17 mouse cellular contexts compared by ENCODE assay signal in the genomic region with DNA sequence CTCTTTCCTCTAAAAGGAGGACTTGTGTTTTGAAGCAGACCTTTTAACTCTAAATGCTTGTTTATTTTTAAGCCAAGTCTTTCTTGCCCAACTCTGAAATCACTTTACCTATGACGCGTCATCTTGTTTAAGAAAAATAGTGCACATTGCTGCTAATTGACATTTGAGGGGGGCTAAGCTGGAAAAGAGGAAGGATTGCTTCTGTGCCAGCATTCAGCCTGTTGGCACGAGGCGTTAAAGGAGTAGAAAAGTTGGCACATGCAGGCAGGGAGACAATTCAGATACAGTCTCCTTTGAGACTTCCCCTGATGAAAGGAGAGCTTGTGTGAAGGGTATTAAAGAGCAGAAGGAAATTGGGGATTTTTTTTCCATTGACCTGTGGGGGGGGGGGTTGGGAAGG. TPM values are rescaled to one million over a fixed set of nuclear protein-coding genes. Genes with fewer than 3 reads are reported as not detected.
A peak's percentile ranks its signal among the peaks of the same experiment; 100 is the strongest.
DNase-seq lines count a peak whose midpoint lies in the region; ATAC-seq and TF ChIP-seq lines count a peak whose summit lies in the region.
"Had no signal": no experiment of that assay in that cellular context is flagged by ENCODE, and none has a peak within 500 bp of the region (broad histone marks: within the 10 kb centered on the region; RNA-seq: fewer than 3 reads in every experiment).

No protein-coding gene starts in this region.

- H3K4me1 ChIP-seq in hindbrain, embryonic 13.5 days (replicated peaks), result peaks cover 30% of the 10 kb centered on the region
- peaks cover 26% of the 10 kb centered on the region for H3K4me1 ChIP-seq in hindbrain, embryonic 10.5 days (replicated peaks)
- no peaks in the 10 kb centered on the region for H3K4me1 ChIP-seq in lung, postnatal 0 days (ENCODE audit: insufficient read depth, low read depth, low read length)
- H3K4me1 ChIP-seq in cortical plate, adult 2 months (ENCODE audit: control insufficient read depth, insufficient read depth, low read length), result no peaks in the 10 kb centered on the region
- peaks cover 8% of the 10 kb centered on the region; the same call in 1 of the 2 replicates for H3K4me1 ChIP-seq in midbrain, postnatal 0 days (ENCODE audit: insufficient read depth, low read length)

- H3K4me2 ChIP-seq in hindbrain, embryonic 13.5 days, result peak overlapping the region; percentile 86
- H3K4me2 ChIP-seq in lung, postnatal 0 days (replicated peaks; ENCODE audit: low read depth, low read length), result no peak overlapping the region
- peak overlapping the region; percentile 82 for H3K4me2 ChIP-seq in midbrain, postnatal 0 days (ENCODE audit: low read depth, low read length, poor library complexity, severe bottlenecking)
- H3K4me2 ChIP-seq: heart, embryonic 15.5 days had no signal

- H3K9me3 ChIP-seq in hindbrain, embryonic 13.5 days, result no peaks in the 10 kb centered on the region
- H3K9me3 ChIP-seq in hindbrain, embryonic 10.5 days, result no peaks in the 10 kb centered on the region
- no peaks in the 10 kb centered on the region for H3K9me3 ChIP-seq in lung, postnatal 0 days (ENCODE audit: low read length)
- H3K9me3 ChIP-seq in midbrain, postnatal 0 days (ENCODE audit: low read length), result no peaks in the 10 kb centered on the region
- H3K9me3 ChIP-seq: G1E; heart, embryonic 15.5 days; kidney, embryonic 15.5 days had no signal

- DNase-seq in hindbrain, embryonic 10.5 days (ENCODE audit: low spot score), result no peak
- peak; percentile 13 for DNase-seq in lung, postnatal 0 days (ENCODE audit: low spot score)
- DNase-seq in lung, postnatal 10 days, result no peak
- DNase-seq in midbrain, postnatal 0 days (ENCODE audit: low spot score), result peak; percentile 65
- DNase-seq in c-Kit-positive CD71-positive TER-119-positive erythroid progenitor cells, embryonic 14.5 days (ENCODE audit: low spot score), result no peak
- DNase-seq: adrenal gland, adult 8-10 months; heart, adult 18-20 months; lung, postnatal 14 days; thymus, adult 2 months had no signal

- TF ChIP-seq CTCF in lung, postnatal 0 days (IDR thresholded peaks at IDR 0.05), result no peak
- no peak for TF ChIP-seq CTCF in cortical plate, adult 2 months (IDR thresholded peaks at IDR 0.05; ENCODE audit: extremely low read depth, insufficient read depth, low read length)
- TF ChIP-seq CTCF in midbrain, postnatal 0 days (IDR thresholded peaks at IDR 0.05), result no peak

- no peaks in the 10 kb centered on the region for H3K36me3 ChIP-seq in hindbrain, embryonic 13.5 days
- H3K36me3 ChIP-seq in hindbrain, embryonic 10.5 days, result no peaks in the 10 kb centered on the region
- H3K36me3 ChIP-seq in lung, postnatal 0 days (ENCODE audit: insufficient read depth, low read length), result no peaks in the 10 kb centered on the region
- H3K36me3 ChIP-seq in midbrain, postnatal 0 days (ENCODE audit: insufficient read depth, low read length), result no peaks in the 10 kb centered on the region
- H3K36me3 ChIP-seq: G1E; heart, embryonic 15.5 days; kidney, embryonic 15.5 days had no signal

- TF ChIP-seq EP300 in lung, postnatal 0 days (IDR thresholded peaks at IDR 0.05), result no peak

- WGBS in hindbrain, embryonic 13.5 days, result 62% methylated on average over 4 of the region's 4 CpGs
- WGBS in hindbrain, embryonic 10.5 days, result 80% methylated on average over 4 of the region's 4 CpGs
- WGBS in lung, postnatal 0 days, result 33% methylated on average over 4 of the region's 4 CpGs
- 37% methylated on average over 4 of the region's 4 CpGs for WGBS in midbrain, postnatal 0 days

- ATAC-seq in hindbrain, embryonic 13.5 days (ENCODE audit: low FRiP score), result no peak
- ATAC-seq in lung, postnatal 0 days, result no peak
- ATAC-seq in midbrain, postnatal 0 days (ENCODE audit: low FRiP score), result no peak
- ATAC-seq: inflammation-experienced regulatory T-cells, adult 6 months had no signal

- no peak overlapping the region for H3K27ac ChIP-seq in hindbrain, embryonic 13.5 days
- H3K27ac ChIP-seq in hindbrain, embryonic 10.5 days, result no peak overlapping the region
- H3K27ac ChIP-seq in lung, postnatal 0 days (ENCODE audit: low read length), result no peak overlapping the region
- no peak overlapping the region for H3K27ac ChIP-seq in cortical plate, adult 2 months (ENCODE audit: insufficient read depth, low read length)
- H3K27ac ChIP-seq in midbrain, postnatal 0 days (ENCODE audit: low read depth, low read length), result no peak overlapping the region
- H3K27ac ChIP-seq: heart, embryonic 15.5 days; kidney, embryonic 15.5 days; liver, embryonic 14.5 days had no signal

- H3K27me3 ChIP-seq in hindbrain, embryonic 13.5 days, result peaks cover 24% of the 10 kb centered on the region
- H3K27me3 ChIP-seq in hindbrain, embryonic 10.5 days (ENCODE audit: insufficient read depth, poor library complexity, severe bottlenecking), result peaks cover 62% of the 10 kb centered on the region
- H3K27me3 ChIP-seq in lung, postnatal 0 days (replicated peaks; ENCODE audit: insufficient read depth, low read length), result peaks cover 10% of the 10 kb centered on the region; the same call in 1 of the 2 replicates
- H3K27me3 ChIP-seq in midbrain, postnatal 0 days (ENCODE audit: insufficient read depth, low read length), result no peaks in the 10 kb centered on the region

- no peak overlapping the region for H3K9ac ChIP-seq in hindbrain, embryonic 13.5 days
- no peak overlapping the region for H3K9ac ChIP-seq in lung, postnatal 0 days (replicated peaks; ENCODE audit: low read depth)
- no peak overlapping the region for H3K9ac ChIP-seq in midbrain, postnatal 0 days (replicated peaks; ENCODE audit: low read length, poor library complexity, severe bottlenecking)
- H3K9ac ChIP-seq: heart, embryonic 15.5 days; kidney, embryonic 15.5 days; liver, embryonic 14.5 days had no signal

- H3K4me3 ChIP-seq in hindbrain, embryonic 13.5 days, result peak overlapping the region; percentile 76; the same call in 1 of the 2 replicates
- no peak overlapping the region for H3K4me3 ChIP-seq in hindbrain, embryonic 10.5 days
- no peak overlapping the region for H3K4me3 ChIP-seq in lung, postnatal 0 days (ENCODE audit: low read depth, low read length)
- H3K4me3 ChIP-seq in cortical plate, adult 2 months (ENCODE audit: insufficient read depth, low read length), result peak overlapping the region; percentile 10; the same call in 1 of the 2 replicates
- 0 out of 2 replicates have a peak overlapping the region, but pooled peaks have one; percentile 14 for H3K4me3 ChIP-seq in midbrain, postnatal 0 days (ENCODE audit: low read depth, low read length)
- H3K4me3 ChIP-seq: heart, embryonic 15.5 days had no signal

- TF ChIP-seq POLR2A in cortical plate, adult 2 months (IDR thresholded peaks at IDR 0.05; ENCODE audit: extremely low read depth, insufficient read depth, low read length), result no peak

RNA-seq across cellular contexts. Expression of gene B3gat2, which starts 3.2 kb away (rescaled TPM):
- polyA plus RNA-seq in hindbrain, embryonic 13.5 days (2015; fragmentation: Nextera tagmentation; extraction: Ambion mirVana), result 13.8 and 16.0 TPM in 2 replicates
- 0.90 and 3.0 TPM in 2 replicates for polyA plus RNA-seq in hindbrain, embryonic 10.5 days (2016; fragmentation: Nextera tagmentation; extraction: Ambion mirVana)
- polyA plus RNA-seq in lung, postnatal 0 days (2015; fragmentation: Nextera tagmentation; extraction: Ambion mirVana), result 0.24 and 0.31 TPM in 2 replicates
- polyA plus RNA-seq in cortical plate, adult 2 months (2012; rRNA removed), result 7.0 and 7.7 TPM in 2 replicates
- 31.2 TPM in 2 replicates for total RNA-seq in midbrain, postnatal 0 days (2014; rRNA removed)
- polyA plus RNA-seq in midbrain, postnatal 0 days (2015; fragmentation: Nextera tagmentation; extraction: Ambion mirVana), result 13.9 and 15.0 TPM in 2 replicates
- total RNA-seq: adrenal gland, adult 8-10 months; gastrocnemius, adult 8-10 months; heart, adult 18-20 months had no signal

Comparison
In these comparisons a context has a peak if more than half of its experiments do, and no peak if none do; other contexts are left out.
1. H3K4me3 ChIP-seq: peak in hindbrain, embryonic 13.5 days (single experiment), cortical plate, adult 2 months (single experiment) and midbrain, postnatal 0 days (single experiment); none in hindbrain, embryonic 10.5 days (single experiment) and lung, postnatal 0 days (single experiment).
2. DNase-seq: peak in lung, postnatal 0 days (single experiment) and midbrain, postnatal 0 days (single experiment); none in hindbrain, embryonic 10.5 days (single experiment), lung, postnatal 10 days (single experiment) and c-Kit-positive CD71-positive TER-119-positive erythroid progenitor cells, embryonic 14.5 days (single experiment).